Mouse (Mus musculus): Measurements from ENCODE around the gene Stk35.

The Stk35 gene

GRCm38 (mm10) chr2:129800271-129800903 lies at the start of gene Stk35:
Gene Stk35, plus strand, starts transcription at chr2:129800517.
- peak; percentile 90 for DNase-seq (ENCODE audit: low read depth, low spot score)

- no peak for DNase-seq (ENCODE audit: low read depth, low spot score)
Observed at GRCm38 (mm10) chr2:129782046-129782445, 18.3 kb upstream of the Stk35 start.

- no peak for DNase-seq (ENCODE audit: low read depth, low spot score)
Observed at GRCm38 (mm10) chr2:129796501-129796900, 3.8 kb upstream of the Stk35 start.

GRCm38 (mm10) chr2:129797709-129798108 lies 2.6 kb upstream of the Stk35 start:
- DNase-seq (ENCODE audit: low read depth, low spot score) = no peak

- DNase-seq (ENCODE audit: low read depth, low spot score) = no peak
Observed at GRCm38 (mm10) chr2:129798410-129798809, 1.9 kb upstream of the Stk35 start.

DNA sequence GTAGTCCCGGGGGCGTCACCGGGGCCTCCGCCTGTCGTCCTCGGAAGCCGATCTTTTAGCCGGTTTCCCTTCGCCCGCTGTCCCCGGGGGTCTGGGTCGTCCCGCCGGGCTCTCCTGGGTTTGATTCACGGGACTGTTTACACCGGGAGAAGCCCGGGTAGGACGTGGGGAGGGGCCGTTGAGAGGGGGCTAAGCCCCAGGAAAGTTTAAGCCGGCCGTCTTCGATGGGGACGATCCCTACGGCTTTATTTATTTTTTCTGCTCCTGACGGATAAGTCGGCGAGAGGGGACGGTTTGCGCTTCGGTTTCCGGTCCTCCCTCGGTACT lies 550 bp downstream of the Stk35 start:
- no peak for DNase-seq (ENCODE audit: low read depth, low spot score)

GRCm38 (mm10) chr2:129801231-129802029 lies 1.1 kb downstream of the Stk35 start:
- DNase-seq (ENCODE audit: low read depth, low spot score) = peak; percentile 79

DNA sequence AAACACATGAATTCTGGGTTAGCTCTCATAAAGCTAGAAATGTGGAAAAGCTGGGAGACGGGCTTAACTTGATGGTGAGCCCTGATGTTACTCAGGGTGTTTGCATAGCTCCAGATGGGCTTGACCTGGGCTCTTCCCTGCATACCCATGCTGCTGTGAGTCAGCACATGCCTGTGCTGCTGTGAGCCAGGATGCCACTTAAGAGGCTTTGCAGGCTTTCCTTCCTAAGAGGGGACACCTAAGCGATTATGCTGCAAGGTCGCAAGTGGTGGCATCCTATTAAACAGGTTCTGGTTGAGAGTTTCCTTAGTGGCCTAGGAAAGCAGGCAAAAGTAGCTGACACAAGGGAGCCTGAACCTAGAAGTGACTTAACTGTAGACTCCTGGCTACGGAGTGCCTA lies 5.2 kb downstream of the Stk35 start:
- DNase-seq (ENCODE audit: low read depth, low spot score) = no peak

- DNase-seq (ENCODE audit: low read depth, low spot score) = no peak
Observed at GRCm38 (mm10) chr2:129806486-129806885, 6.2 kb downstream of the Stk35 start.

GRCm38 (mm10) chr2:129810563-129810962 lies 10.2 kb downstream of the Stk35 start:
- no peak for DNase-seq (ENCODE audit: low read depth, low spot score)

- no peak for DNase-seq (ENCODE audit: low read depth, low spot score)
Observed at GRCm38 (mm10) chr2:129814033-129814432, 13.7 kb downstream of the Stk35 start.

GRCm38 (mm10) chr2:129815076-129815475 lies 14.8 kb downstream of the Stk35 start:
- DNase-seq (ENCODE audit: low read depth, low spot score) = no peak

GRCm38 (mm10) chr2:129817603-129818257 lies 17.4 kb downstream of the Stk35 start:
- no peak for DNase-seq (ENCODE audit: low read depth, low spot score)

- DNase-seq (ENCODE audit: low read depth, low spot score) = no peak
Observed at GRCm38 (mm10) chr2:129818868-129819267, 18.6 kb downstream of the Stk35 start.

GRCm38 (mm10) chr2:129819531-129819930 lies 19.2 kb downstream of the Stk35 start:
- no peak for DNase-seq (ENCODE audit: low read depth, low spot score)

GRCm38 (mm10) chr2:129819951-129820350 lies 19.6 kb downstream of the Stk35 start:
- DNase-seq (ENCODE audit: low read depth, low spot score) = no peak

- no peak for DNase-seq (ENCODE audit: low read depth, low spot score)
Observed at GRCm38 (mm10) chr2:129821021-129821420, 20.7 kb downstream of the Stk35 start.

GRCm38 (mm10) chr2:129821568-129821967 lies 21.3 kb downstream of the Stk35 start:
- DNase-seq (ENCODE audit: low read depth, low spot score) = no peak

DNA sequence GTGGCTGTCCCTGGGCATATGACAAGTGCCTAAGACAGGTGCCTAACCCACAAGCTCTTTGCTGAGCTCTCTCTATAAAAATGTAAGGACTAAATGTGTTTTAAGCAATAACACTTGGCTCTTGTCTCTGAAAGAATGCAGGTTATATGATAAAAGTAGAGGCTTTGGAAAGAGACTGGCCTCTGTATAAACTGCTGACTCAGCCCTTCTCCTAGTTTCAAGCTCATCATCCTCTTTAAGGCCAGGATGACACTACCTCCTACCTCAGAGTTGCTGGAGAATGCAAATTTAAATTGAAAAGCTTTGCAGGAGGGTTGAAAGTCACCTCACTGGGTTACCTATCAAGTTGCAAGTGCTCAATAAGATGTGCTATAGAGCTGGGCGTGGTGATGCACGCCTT lies 23.0 kb downstream of the Stk35 start:
- DNase-seq (ENCODE audit: low read depth, low spot score) = no peak

DNA sequence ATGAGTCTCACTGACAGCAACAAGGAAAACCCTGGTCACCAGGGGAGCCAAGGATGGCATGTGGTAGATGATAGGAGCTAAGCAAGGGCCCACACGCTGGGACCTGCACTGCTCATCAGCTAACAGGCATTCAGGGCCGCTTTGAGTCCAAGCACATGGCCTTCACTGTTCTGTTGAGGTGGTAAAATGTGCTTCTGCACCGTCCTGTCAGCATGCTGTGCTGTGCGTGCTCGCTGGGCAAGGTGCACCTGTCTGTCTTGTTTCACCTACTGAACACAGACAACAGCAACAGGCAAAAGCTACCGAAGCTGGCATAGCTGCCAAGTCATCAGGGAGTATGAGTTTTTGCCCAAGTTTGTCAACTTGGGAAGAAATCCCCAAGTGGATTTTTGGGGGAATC lies 23.9 kb downstream of the Stk35 start:
- no peak for DNase-seq (ENCODE audit: low read depth, low spot score)

GRCm38 (mm10) chr2:129826141-129826540 lies 25.8 kb downstream of the Stk35 start:
- no peak for DNase-seq (ENCODE audit: low read depth, low spot score)

GRCm38 (mm10) chr2:129832993-129833392 lies 32.7 kb downstream of the Stk35 start:
- no peak for DNase-seq (ENCODE audit: low read depth, low spot score)

GRCm38 (mm10) chr2:129834221-129834620 lies 33.9 kb downstream of the Stk35 start:
- no peak for DNase-seq (ENCODE audit: low read depth, low spot score)
